Mouse (Mus musculus) frontal cortex, postnatal 25 days (tissue): Measurements from ENCODE around the gene Nab2.

Experiments
- DNase-seq, 2 experiments: peaks; one replicate each; pipeline ENCODE4 v3.0.0; 2022; ENCODE audit warnings: low spot score in 2 of 2

Nab2 gene

DNA sequence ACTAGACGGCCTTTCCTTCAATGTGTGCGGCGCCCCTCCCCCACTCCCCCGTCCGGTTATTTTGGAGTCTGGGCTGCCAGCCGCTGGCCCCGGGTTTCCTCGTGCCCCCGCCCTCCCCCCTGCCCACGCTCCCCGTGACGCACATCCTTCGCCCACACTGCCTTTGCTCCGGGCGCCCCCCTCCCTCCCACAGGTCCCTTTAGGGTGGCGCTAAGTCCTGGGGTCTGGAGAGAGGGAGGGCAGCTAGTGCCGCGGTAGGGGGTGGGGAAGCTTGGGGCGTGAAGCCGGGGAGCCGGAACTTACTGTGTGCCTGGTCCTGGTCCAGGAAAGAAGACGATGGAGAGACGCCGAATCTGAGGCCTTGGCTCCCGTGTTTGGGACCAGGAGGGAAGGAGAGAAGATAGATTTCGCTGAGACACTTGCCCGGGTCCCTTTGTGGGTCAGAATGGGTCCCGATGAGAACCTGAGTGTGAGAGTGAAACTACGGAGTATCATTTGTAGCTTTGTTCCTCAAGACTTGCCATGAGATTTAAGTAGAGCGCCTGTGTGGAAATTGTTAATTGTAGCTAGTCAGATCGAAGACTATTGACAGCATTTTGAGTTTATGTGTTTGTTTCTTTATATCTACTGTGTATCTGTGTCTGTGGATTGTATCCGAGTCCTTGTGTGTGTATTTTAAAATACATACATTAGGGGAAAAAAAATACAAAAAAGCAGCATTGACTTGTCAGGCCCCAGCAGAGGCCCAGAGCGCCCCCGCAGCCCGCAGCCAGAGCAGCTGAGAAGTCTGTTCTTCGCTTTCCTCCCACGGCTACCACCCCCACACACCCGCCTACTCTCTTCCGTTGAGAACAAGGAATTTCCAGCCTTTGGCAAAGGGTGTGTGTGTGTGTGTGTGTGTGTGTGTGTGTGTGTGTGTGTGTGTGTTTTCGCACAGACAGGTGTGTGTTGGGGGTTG, at the start of gene Nab2:
Gene Nab2, minus strand, starts transcription at position 476 of the 958 bp plus-strand sequence.
- peak; percentile 63 for DNase-seq

DNA sequence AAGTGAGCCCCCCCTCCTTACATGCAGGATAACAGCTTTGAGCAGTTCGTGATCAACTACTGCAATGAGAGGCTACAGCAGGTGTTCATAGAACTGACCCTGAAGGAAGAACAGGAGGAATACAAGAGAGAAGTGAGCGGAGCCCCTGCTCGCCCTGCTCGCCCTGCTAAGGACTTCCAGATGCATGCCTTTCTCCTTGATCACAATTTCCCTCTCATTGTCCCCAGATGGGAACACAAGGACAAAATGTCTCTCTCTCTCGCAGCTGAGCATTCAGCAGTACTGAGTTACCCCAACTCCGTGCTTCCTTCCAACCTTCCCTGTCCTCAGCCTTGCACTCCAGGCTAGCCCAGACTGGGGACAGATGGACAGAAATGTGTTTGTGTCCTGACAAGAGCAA, 44.4 kb upstream of the Nab2 start:
- DNase-seq = no peak

DNA sequence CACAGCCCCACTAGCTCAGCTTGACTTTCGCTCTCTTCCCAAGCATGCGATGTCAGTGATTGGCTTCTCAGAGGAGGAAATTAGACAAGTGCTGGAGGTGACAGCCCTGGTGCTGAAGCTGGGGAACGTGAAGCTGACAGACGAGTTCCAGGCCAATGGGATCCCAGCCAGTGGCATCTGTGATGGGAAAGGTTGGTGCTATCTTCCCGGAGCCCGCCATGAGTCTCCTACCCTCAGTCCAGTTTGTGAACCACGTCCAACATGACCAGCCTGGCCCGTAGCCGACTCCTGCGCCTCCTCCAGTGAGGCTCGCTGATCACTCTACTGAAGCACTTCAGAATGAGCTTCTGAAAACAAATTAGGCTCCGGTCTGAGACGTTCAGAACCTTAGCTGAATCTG, 42.0 kb upstream of the Nab2 start:
- DNase-seq = no peak

DNA sequence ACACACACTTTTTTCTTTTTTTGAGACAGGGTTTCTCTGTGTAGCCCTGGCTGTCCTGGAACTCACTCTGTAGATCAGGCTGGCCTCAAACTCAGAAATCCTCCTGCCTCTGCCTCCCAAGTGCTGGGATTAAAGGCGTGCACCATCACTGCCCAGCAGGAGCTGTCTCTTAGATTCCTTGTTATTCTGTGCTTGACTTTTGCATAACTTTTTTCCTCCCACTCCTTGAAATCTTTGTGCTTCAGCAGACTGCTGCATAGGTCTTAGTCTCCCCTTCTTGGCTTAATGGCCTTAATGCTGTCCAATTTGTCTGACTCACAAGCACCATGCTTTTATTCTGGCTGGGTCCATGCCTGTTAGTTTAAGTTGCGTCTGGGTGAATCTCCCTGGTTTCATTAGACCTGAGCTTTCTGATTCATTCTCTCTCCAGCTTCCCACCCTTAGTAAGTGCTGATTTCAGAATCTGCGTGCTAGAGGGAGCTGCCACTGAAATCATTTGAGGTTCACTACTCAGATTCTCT, 40.5 kb upstream of the Nab2 start:
- DNase-seq = no peak

GRCm38 (mm10) chr10:127707721-127708120, 39.4 kb upstream of the Nab2 start:
- no peak for DNase-seq

DNA sequence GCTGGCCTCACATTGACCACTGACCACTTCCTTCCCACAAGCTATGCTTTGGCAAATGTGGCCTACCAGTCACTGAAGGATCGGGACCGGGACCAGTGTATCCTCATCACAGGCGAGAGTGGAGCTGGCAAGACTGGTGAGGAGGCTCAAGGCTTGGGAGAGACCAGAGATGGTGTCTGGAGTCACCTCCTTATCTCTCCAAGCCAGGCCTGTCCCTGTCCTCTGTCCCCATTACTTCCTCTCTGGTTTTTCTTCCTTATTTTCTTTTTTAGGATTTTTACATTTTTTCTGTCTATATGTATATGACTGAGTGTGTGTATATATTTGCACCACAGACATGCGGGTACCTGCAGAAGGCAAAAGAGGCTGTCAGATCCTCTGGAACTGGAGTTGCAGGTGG, 37.4 kb upstream of the Nab2 start:
- DNase-seq = no peak

GRCm38 (mm10) chr10:127704766-127705220, 36.4 kb upstream of the Nab2 start, which contains the start of gene Myo1a:
Gene Myo1a (plus strand): TSS chr10:127705170.
- no peak for DNase-seq

- no peak for DNase-seq
These were observed 35.9 kb upstream of the Nab2 start for GRCm38 (mm10) chr10:127704293-127704692.

GRCm38 (mm10) chr10:127703299-127703698, 34.9 kb upstream of the Nab2 start:
- DNase-seq = no peak

GRCm38 (mm10) chr10:127698966-127699365, 30.6 kb upstream of the Nab2 start:
- no peak for DNase-seq

DNA sequence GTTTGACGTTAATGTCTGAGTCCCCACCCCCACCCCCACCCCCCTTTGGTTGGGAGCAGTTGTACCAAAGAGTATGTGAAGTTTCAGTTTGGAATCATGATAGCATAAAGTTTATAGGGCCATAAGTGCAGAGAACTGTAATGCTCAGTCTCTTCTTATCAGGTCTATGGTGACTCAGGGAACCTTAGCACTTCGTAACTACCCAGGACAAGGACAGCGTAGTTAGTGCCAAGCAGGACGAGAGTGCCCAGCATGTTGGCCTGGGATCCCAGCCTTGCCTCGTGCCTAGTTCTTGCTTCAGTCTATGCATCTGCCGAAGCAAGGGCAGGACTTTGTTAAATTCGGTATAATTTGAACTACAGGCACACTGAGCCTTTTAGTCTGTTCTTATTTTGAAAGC, 27.4 kb upstream of the Nab2 start:
- DNase-seq = no peak

GRCm38 (mm10) chr10:127694636-127695035, 26.3 kb upstream of the Nab2 start:
- DNase-seq = no peak

GRCm38 (mm10) chr10:127691053-127691452, 22.7 kb upstream of the Nab2 start:
- no peak for DNase-seq

- DNase-seq = no peak
These were observed 14.5 kb upstream of the Nab2 start for GRCm38 (mm10) chr10:127682886-127683285.

DNA sequence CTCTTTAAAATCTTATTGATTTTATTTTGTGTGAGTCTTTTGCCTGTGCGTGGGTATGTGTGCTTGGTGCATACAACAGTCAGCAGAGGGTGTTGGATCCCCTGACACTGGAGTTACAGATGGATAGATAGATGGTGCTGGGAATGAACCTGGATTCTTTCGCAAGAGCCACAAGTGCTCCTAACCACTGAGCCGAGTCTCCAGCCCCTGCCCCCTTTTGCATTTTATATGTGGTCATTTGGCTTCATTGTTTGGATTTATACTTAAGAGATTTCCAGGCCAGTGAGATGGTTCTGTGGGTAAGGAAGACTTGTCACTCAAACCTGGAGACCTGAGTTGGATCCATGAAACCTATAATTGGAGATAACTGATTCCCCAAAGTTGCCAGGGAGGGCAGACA, 11.5 kb upstream of the Nab2 start:
- DNase-seq = no peak

DNA sequence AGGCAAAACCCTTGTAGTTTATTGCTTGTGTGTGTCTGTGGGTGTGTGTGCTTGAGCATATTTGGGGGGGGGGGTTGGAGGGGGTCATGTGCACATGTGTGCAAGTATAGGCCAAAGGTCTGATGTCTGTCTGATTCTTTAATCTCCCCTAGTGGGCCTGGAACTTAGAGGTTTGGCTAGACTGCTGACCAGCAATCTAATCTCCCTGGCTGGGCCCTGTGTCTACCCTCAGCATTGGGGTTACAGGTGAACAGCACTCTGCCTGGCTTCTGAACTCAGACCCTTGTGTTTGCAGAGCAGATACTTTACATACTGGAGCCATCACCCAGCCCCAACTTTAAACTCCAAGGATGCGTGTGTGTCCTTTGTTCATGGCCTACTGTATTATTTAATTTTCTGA, 10.8 kb upstream of the Nab2 start:
- DNase-seq = no peak

DNA sequence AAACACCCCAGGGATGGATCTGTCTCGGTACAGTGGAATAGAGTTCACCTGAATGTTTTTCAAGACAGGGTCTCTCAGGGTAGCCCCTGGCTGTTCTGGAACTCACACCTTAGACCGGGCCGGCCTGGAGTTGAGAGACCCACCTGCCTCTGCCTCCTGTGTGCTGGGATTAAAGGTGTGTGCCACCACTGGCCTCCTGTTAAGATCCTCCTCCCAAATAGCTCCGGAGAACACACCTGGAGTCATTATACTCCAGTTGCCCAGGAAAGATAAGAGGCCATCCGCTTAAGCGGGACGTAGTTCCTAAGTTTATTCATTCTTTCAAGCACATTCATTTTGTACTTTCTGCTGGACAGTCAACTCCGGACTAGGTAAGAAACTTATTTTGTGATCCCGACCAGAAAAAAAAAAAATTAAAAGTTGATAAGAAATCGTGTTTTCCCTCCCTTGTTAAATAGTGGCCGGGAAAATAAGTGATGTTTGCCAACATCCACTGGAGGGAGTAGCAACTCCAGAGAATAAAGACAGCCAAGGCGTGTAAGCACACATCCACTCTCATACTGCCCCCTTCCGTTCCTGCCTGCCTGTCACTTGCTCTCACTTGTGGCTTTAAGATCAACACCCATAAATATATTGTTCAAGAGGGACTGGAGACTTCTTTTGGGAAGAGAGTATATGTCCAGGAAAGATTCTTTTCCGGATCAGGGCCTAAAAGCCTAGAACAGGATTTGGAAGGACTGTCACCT, 9.4 kb upstream of the Nab2 start:
- DNase-seq = no peak

GRCm38 (mm10) chr10:127676691-127677548, 8.6 kb upstream of the Nab2 start:
- DNase-seq = peak; percentile 59 to 78

DNA sequence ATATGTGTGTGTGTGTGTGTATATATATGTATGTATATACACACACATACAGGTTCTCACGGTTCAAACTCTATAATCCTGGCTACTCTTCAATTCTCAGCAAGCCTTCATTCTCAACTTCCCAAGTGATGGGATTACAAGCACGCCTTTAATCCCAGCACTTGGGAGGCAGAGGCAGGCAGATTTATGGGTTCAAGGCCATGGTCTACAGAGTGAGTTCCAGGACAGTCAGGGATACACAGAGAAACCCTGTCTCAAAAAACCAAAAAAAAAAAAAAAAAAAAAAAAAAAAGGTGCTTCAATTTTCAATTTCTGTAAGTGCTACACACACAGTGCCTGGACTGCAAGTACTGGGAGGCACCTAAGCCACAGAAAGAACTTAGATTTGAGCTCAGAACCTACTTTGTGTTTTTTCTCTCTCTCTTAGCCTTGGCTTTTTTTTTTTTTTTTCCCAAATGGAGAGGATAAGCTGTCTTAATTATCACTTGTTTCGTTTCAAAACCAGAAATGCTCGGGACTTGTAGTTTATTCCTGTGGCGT, 7.6 kb upstream of the Nab2 start:
- DNase-seq = no peak

DNA sequence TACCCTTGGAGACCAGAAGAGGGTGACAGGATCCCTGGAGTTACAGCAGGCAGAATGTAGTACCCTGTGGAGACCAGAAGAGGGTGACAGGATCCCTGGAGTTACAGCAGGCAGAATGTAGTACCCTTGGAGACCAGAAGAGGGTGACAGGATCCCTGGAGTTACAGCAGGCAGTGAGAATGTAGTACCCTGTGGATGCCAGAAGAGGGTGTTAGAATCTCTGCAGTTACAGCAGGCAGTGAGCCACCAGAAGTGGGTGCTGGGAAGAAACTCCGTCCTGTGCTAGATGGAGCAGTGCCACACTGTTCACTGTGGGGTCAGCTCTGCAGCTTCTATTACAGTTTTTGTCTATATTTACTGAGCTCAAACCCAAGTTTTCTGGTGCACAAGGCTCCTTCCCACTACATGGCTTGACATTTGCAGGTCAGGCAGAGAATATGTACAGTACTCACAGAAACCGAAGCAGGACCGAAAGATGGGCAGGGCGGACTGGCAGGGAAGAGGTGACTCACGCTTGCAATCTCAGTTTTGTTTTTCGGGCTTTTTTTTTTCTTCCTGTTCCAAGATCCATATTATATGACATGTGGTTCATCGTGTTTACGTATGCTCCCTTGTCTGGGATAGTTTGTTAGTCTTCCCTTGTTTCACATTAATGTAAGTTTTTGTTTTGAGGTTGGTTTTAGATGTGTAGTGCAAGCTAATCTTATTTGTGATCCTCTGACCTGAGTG, 6.6 kb upstream of the Nab2 start:
- peak; percentile 59 to 90 for DNase-seq
